Mouse (Mus musculus) left cerebral cortex, adult 8-10 months (tissue): ENCODE data around the gene Serp1. TPM values are rescaled to one million over a fixed set of nuclear protein-coding genes. Genes with fewer than 3 reads are reported as not detected.
"Not testable (repeated sequence)": the region's sequence is repeated elsewhere in the genome, so short reads cannot be mapped to it uniquely, and the experiment has no call there.

Source experiments
- DNase-seq, 2 experiments: peaks; one replicate each; pipeline ENCODE4 v3.0.0; 2022; ENCODE audit warnings: low spot score in 2 of 2
- total RNA-seq, 4 experiments: library from RNA; stranded (reverse); gene quantifications; 2 replicates each; pipeline ENCODE4 v1.2.4; 2022

Serp1 gene
- total RNA-seq, 4 experiments from 2014 or later: 19.8 to 21.4 (median 20.5) TPM

GRCm38 (mm10) chr3:58508020-58508750 lies 17.5 kb downstream of the Serp1 start:
- no peak for DNase-seq

GRCm38 (mm10) chr3:58504676-58505075 lies 21.0 kb downstream of the Serp1 start:
- DNase-seq: no peak

DNA sequence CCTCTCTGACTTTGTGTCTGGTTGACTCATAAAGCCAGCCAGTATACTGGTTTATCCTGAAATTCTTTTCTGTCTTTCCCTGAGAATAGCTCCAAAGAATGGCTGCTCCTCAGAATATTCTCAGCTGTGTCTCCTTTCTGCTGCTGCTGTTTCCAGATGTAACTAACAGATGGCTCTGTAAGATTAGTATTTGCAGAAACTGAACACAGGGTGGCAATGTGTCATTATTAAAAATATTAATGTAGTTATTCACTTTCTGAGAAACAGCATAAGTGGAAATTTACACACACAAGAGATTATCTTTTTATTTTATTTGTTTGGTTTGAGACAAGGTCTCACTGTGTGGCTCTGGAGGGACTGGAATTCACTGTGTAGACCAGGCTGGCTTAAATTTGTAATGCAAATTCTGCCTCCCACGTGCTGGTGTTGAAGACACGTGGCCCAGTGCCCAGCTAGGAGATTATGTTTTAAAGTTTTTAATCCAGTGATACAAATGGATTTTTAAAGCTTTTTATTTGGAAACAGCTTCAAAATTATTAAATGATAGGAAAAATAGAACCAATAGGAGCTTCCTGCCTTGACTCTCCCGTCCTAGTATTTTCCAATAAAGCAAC lies 21.9 kb downstream of the Serp1 start:
- DNase-seq: no peak

- no peak for DNase-seq
Observed at GRCm38 (mm10) chr3:58501961-58502360, 23.7 kb downstream of the Serp1 start.

GRCm38 (mm10) chr3:58493621-58494020 lies 32.1 kb downstream of the Serp1 start:
- DNase-seq: peak in 1 of 2 experiments; percentile 37

GRCm38 (mm10) chr3:58490787-58491186 lies 34.9 kb downstream of the Serp1 start:
- peak in 1 of 2 experiments; percentile 28 for DNase-seq

GRCm38 (mm10) chr3:58487999-58488775 lies 37.5 kb downstream of the Serp1 start:
- DNase-seq: no peak

DNA sequence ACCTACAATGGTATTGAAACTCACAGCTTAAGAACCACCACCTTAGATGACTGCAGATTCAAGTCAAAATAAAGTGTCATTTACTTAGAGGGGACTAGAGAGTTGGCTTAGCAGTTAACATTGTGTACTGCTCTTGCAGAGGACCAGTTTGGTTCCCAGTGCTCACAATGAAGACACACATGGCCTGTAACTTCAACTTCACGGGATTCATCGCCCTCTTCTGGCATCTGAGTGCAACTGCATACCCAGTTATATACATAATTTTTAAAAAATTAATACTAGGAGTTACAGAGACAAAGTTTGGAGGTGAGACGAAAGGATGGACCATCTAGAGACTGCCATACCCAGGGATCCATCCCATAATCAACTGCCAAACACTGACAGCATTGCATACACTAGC lies 38.6 kb downstream of the Serp1 start:
- no peak for DNase-seq

DNA sequence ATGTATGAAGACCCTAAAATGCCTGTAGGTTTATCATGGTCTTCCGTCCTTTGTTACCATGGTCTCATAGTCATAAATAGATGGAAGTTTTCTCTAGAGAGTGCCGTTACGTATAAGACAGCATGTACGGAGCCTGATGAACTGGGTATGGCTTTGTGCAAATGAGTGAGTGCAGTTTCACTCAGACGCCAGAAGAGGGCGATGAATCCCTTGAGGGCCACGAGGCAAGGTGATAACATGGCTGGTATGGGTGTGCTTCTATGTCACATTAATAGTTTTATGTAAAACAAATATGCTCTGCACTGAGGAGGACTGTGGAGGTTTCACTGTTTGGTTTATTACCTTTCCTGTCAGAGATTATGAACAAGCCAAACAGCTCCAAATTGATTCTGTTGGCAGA lies 39.8 kb downstream of the Serp1 start:
- DNase-seq: no peak

- no peak for DNase-seq
Observed at GRCm38 (mm10) chr3:58478755-58479455, 46.8 kb downstream of the Serp1 start.

DNA sequence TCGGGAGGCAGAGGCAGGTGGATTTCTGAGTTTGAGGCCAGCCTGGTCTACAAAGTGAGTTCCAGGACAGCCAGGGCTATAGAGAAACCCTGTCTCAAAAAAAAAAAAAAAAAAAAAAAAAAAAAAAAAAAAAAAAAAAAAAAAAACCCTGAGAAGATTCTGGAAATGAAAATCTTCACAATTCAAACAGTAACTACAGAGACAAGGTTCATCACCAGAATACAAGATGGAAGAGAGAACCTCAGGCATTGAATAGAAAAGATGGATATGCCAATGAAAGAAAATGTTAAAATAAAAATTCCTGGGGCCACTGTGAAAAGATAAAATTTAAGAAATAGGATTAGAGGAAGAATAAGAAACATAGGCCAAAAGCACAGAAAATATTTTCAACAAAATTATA lies 50.4 kb downstream of the Serp1 start:
- not testable (repeated sequence) for DNase-seq

Other genes starting within 250 kb of the Serp1 start
- 10 to 100 TPM; 30.9 to 35.8 (median 34.7) TPM for gene Tsc22d2, start 111.2 kb downstream of the Serp1 start, total RNA-seq
- 10 to 100 TPM; 42.9 to 56.9 (median 52.9) TPM for gene Eif2a, start 71 bp downstream of the Serp1 start, total RNA-seq
- 100 to 1,000 TPM; 136 to 142 (median 137) TPM for gene Selenot, start 50.7 kb upstream of the Serp1 start, total RNA-seq
- gene Erich6, start 111.3 kb upstream of the Serp1 start, total RNA-seq: 1 to 10 TPM; 1.0 to 1.9 (median 1.5) TPM
- gene Siah2, start 166.5 kb upstream of the Serp1 start, total RNA-seq: 10 to 100 TPM; 13.7 to 17.1 (median 16.5) TPM